Comparison of ENCODE assay signal across 10 mouse cellular contexts in the genomic region with DNA sequence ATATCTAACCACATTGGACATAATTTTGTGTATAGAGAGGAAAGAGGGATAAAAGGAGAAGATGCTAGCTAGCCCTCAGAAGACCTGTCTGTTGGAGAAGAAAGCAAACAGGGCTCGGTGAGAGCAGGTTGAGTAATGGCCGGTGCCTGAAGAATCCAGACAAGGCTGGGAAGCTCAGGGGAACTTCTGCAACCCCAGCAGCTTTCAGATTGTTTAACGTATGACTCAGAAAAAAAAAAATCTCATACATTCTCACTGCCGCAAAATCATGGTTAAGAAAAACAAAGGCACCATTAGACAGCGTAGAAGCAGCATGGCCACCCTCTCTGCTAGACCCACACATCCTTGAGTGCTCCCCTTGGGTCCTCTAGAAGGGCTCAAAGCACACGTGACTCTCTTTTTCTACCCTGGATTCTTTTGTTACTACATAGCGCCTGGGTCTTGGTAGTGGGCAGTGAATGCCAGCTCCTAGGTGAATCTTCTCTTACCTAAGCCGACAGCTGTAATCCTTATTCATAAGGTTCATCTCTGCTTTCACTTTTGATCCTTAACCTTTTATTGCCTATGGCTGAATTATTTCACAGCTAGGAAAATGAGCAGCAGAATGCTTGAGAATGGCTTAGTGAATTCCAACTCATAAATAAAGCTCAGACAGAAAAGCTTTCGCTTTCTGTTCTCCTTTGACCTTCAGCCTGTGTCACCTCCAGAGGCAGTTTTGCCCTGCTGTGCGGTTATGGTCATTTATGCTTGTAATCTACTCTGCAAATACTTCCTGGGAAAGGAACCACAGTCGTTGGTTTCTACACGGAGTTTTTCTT. TPM values are rescaled to one million over a fixed set of nuclear protein-coding genes. Genes with fewer than 3 reads are reported as not detected.
A peak's percentile ranks its signal among the peaks of the same experiment; 100 is the strongest.
DNase-seq lines count a peak whose midpoint lies in the region; ATAC-seq lines count a peak whose summit lies in the region.
"Had no signal": no experiment of that assay in that cellular context is flagged by ENCODE, and none has a peak within 500 bp of the region (broad histone marks: within the 10 kb centered on the region; RNA-seq: fewer than 3 reads in every experiment).

No protein-coding gene starts in this region.

- peak; percentile 74 to 81 for ATAC-seq in hematopoietic stem cell, adult 5-6 weeks (replicated peaks in 1 of 2; ENCODE audit: insufficient read depth in 1 of 2, low FRiP score in 2 of 2, low TSS enrichment in 1 of 2, low read depth in 1 of 2, poor library complexity in 2 of 2, severe bottlenecking in 2 of 2)
- ATAC-seq in liver, embryonic 11.5 days (replicated peaks; ENCODE audit: low FRiP score), result no peak
- ATAC-seq in stomach, embryonic 14.5 days (ENCODE audit: insufficient number of reproducible peaks, insufficient read depth, low FRiP score, low read depth), result no peak
- ATAC-seq: forebrain, embryonic 16.5 days had no signal

- H3K4me2 ChIP-seq in liver, embryonic 11.5 days, result peak overlapping the region; percentile 57
- H3K4me2 ChIP-seq in stomach, embryonic 14.5 days (replicated peaks; ENCODE audit: low read depth, low read length), result 0 out of 2 replicates have a peak overlapping the region, but pooled peaks have one; percentile 10

- no peaks in the 10 kb centered on the region for H3K9me3 ChIP-seq in liver, embryonic 11.5 days (ENCODE audit: control insufficient read depth, low read length)
- H3K9me3 ChIP-seq in stomach, embryonic 14.5 days (ENCODE audit: control insufficient read depth, low read depth, low read length), result no peaks in the 10 kb centered on the region

- 0 out of 2 replicates have a peak overlapping the region, but pooled peaks have one; percentile 20 for H3K9ac ChIP-seq in liver, embryonic 11.5 days (ENCODE audit: low read depth, low read length)
- H3K9ac ChIP-seq in stomach, embryonic 14.5 days (replicated peaks; ENCODE audit: low read depth, low read length), result no peak overlapping the region

- no peaks in the 10 kb centered on the region for H3K36me3 ChIP-seq in liver, embryonic 11.5 days (ENCODE audit: control insufficient read depth, insufficient read depth, low read length)
- H3K36me3 ChIP-seq in stomach, embryonic 14.5 days (ENCODE audit: control insufficient read depth, insufficient read depth, low read length), result no peaks in the 10 kb centered on the region

- peaks cover 10% of the 10 kb centered on the region for H3K4me1 ChIP-seq in liver, embryonic 11.5 days (replicated peaks; ENCODE audit: control insufficient read depth, insufficient read depth, low read length)
- no peaks in the 10 kb centered on the region for H3K4me1 ChIP-seq in stomach, embryonic 14.5 days (ENCODE audit: control insufficient read depth, insufficient read depth, low read length)

- 0 out of 2 replicates have a peak overlapping the region, but pooled peaks have one; percentile 29 for H3K27ac ChIP-seq in liver, embryonic 11.5 days (ENCODE audit: low read depth, low read length)
- H3K27ac ChIP-seq in stomach, embryonic 14.5 days (ENCODE audit: low read length), result no peak overlapping the region

- 43% methylated on average over 12 of the region's 12 CpGs for WGBS in liver, embryonic 11.5 days
- 47% methylated on average over 12 of the region's 12 CpGs for WGBS in stomach, embryonic 14.5 days

- H3K4me3 ChIP-seq in liver, embryonic 11.5 days (ENCODE audit: low read depth, low read length), result peak overlapping the region; percentile 14
- H3K4me3 ChIP-seq in stomach, embryonic 14.5 days (ENCODE audit: low read depth, low read length), result no peak overlapping the region

- peak; percentile 28 for DNase-seq in lung, postnatal 36 days
- no peak for DNase-seq in lung, postnatal 25 days (ENCODE audit: low spot score)
- no peak for DNase-seq in liver, embryonic 11.5 days (ENCODE audit: low spot score)
- no peak for DNase-seq in urinary bladder, adult 2 months (ENCODE audit: low spot score)
- no peak for DNase-seq in cerebellum, postnatal 25 days
- DNase-seq: cerebellum, adult 11 months; retina, postnatal 1 day had no signal

- no peaks in the 10 kb centered on the region for H3K27me3 ChIP-seq in liver, embryonic 11.5 days (replicated peaks; ENCODE audit: control insufficient read depth, insufficient read depth, low read length)
- no peaks in the 10 kb centered on the region for H3K27me3 ChIP-seq in stomach, embryonic 14.5 days (ENCODE audit: control insufficient read depth, insufficient read depth, low read length)

RNA-seq across cellular contexts. Expression of a gene that starts 20.6 kb away (rescaled TPM):
- 26.5 and 29.6 TPM in 2 replicates for total RNA-seq in hematopoietic stem cell, adult 5-6 weeks (2017)
- polyA plus RNA-seq in liver, embryonic 11.5 days (2014; fragmentation: Nextera tagmentation; extraction: Ambion mirVana), result 11.9 and 13.0 TPM in 2 replicates
- polyA plus RNA-seq in stomach, embryonic 14.5 days (2014; fragmentation: Nextera tagmentation; extraction: Ambion mirVana), result 2.3 and 2.7 TPM in 2 replicates
- 5.4 and 5.7 TPM in 2 replicates for polyA plus RNA-seq in urinary bladder, adult 2 months (2012; rRNA removed)

Comparison
In these comparisons a context has a peak if more than half of its experiments do, and no peak if none do; other contexts are left out.
1. ATAC-seq: peak in hematopoietic stem cell, adult 5-6 weeks (2 of 2); none in liver, embryonic 11.5 days (single experiment) and stomach, embryonic 14.5 days (single experiment).